Mouse (Mus musculus): ENCODE measurements around the gene Lime1. TPM values are rescaled to one million over a fixed set of nuclear protein-coding genes. Genes with fewer than 3 reads are reported as not detected.

The Lime1 gene
- polyA plus RNA-seq, 1 experiment from 2014 or later = 23.9 TPM

DNA sequence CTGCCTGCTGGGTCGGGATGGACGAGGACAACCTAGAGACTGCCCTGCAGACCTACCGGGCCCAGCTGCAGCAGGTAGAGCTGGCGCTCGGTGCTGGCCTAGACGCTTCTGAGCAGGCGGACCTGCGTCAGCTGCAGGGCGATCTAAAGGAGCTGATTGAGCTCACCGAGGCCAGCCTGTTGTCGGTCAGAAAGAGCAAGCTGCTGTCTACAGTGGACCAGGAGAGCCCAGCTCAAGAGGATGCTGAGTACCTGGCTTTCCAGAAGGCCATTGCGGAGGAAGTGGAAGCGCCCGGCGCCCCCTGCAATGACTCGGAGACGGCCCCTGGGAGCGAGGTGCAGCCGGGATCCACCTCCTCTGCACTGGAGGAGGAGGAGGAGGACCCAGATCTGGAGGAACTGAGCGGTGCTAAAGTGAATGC lies 14.2 kb upstream of the Lime1 start:
- H3K9ac ChIP-seq (ENCODE audit: low read length) = peak overlapping the region; percentile 93
- H3K27ac ChIP-seq (ENCODE audit: low read depth, low read length) = peak overlapping the region; percentile 87
- no peaks in the 10 kb centered on the region for H3K27me3 ChIP-seq (ENCODE audit: control insufficient read depth, insufficient read depth, low read length)
- DNase-seq (ENCODE audit: low spot score) = peak; percentile 45
- H3K4me2 ChIP-seq (ENCODE audit: low read depth) = peak overlapping the region; percentile 96
- WGBS = 0% methylated on average over 20 of the region's 20 CpGs
- no peaks in the 10 kb centered on the region for H3K9me3 ChIP-seq (ENCODE audit: control insufficient read depth, low read length)
- peaks cover 20% of the 10 kb centered on the region for H3K4me1 ChIP-seq (ENCODE audit: control insufficient read depth, insufficient read depth, low read length)
- peak overlapping the region; percentile 87 for H3K4me3 ChIP-seq (ENCODE audit: low read depth, low read length)
- ATAC-seq (ENCODE audit: insufficient read depth, low FRiP score, low TSS enrichment) = peak; percentile 28
- peaks cover 16% of the 10 kb centered on the region for H3K36me3 ChIP-seq (ENCODE audit: control insufficient read depth, insufficient read depth, low read length)

GRCm38 (mm10) chr2:181370001-181370400 lies 9.9 kb upstream of the Lime1 start:
- peaks cover 14% of the 10 kb centered on the region for H3K4me1 ChIP-seq (ENCODE audit: control insufficient read depth, insufficient read depth, low read length)
- no peak overlapping the region for H3K4me3 ChIP-seq (ENCODE audit: low read depth, low read length)
- DNase-seq (ENCODE audit: low spot score) = no peak
- no peak overlapping the region for H3K27ac ChIP-seq (ENCODE audit: low read depth, low read length)
- no peak overlapping the region for H3K9ac ChIP-seq (ENCODE audit: low read length)
- no peak overlapping the region for H3K4me2 ChIP-seq (ENCODE audit: low read depth)
- no peaks in the 10 kb centered on the region for H3K9me3 ChIP-seq (ENCODE audit: control insufficient read depth, low read length)
- H3K36me3 ChIP-seq (ENCODE audit: control insufficient read depth, insufficient read depth, low read length) = peaks cover 8% of the 10 kb centered on the region; the same call in 1 of the 2 replicates
- no peaks in the 10 kb centered on the region for H3K27me3 ChIP-seq (ENCODE audit: control insufficient read depth, insufficient read depth, low read length)
- 95% methylated on average over 5 of the region's 5 CpGs for WGBS
- ATAC-seq (ENCODE audit: insufficient read depth, low FRiP score, low TSS enrichment) = no peak

DNA sequence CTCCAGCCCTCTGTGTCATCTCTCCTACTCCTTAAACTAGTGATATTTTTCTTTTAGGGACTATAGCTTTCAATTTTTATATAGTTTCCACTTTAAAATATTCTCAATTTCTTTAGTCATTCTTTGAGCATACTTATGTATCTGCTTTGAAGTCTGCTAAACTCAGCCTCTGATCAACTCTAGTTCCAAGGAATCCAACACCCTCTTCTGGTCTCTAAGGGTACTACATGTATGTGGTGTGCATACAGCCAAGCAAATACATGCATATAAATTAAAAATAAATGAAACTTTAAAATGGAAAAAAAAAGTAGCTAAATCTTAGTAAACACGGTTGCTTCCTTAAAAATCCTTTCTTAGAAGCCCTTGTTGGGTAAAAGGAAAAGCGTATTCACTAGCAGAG lies 4.1 kb upstream of the Lime1 start:
- H3K9ac ChIP-seq (ENCODE audit: low read length) = no peak overlapping the region
- no peak overlapping the region for H3K27ac ChIP-seq (ENCODE audit: low read depth, low read length)
- H3K4me1 ChIP-seq (ENCODE audit: control insufficient read depth, insufficient read depth, low read length) = no peaks in the 10 kb centered on the region
- no peak overlapping the region for H3K4me3 ChIP-seq (ENCODE audit: low read depth, low read length)
- no peak for DNase-seq (ENCODE audit: low spot score)
- no peaks in the 10 kb centered on the region for H3K9me3 ChIP-seq (ENCODE audit: control insufficient read depth, low read length)
- no peak overlapping the region for H3K4me2 ChIP-seq (ENCODE audit: low read depth)
- no peak for ATAC-seq (ENCODE audit: insufficient read depth, low FRiP score, low TSS enrichment)
- 90% methylated on average over 2 of the region's 2 CpGs for WGBS
- no peaks in the 10 kb centered on the region for H3K27me3 ChIP-seq (ENCODE audit: control insufficient read depth, insufficient read depth, low read length)
- H3K36me3 ChIP-seq (ENCODE audit: control insufficient read depth, insufficient read depth, low read length) = peaks cover 8% of the 10 kb centered on the region; the same call in 1 of the 2 replicates

GRCm38 (mm10) chr2:181377230-181377629 lies 2.6 kb upstream of the Lime1 start:
- Histone ChIP-seq H3K27me3 (ENCODE audit: control insufficient read depth, insufficient read depth, low read length) (no peaks in the 10 kb centered on the region), H3K4me2 (ENCODE audit: low read depth) (no peak overlapping the region), H3K4me3 (ENCODE audit: low read depth, low read length) (no peak overlapping the region), H3K27ac (ENCODE audit: low read depth, low read length) (no peak overlapping the region), H3K36me3 (ENCODE audit: control insufficient read depth, insufficient read depth, low read length) (peaks cover 10% of the 10 kb centered on the region; the same call in 1 of the 2 replicates), H3K9me3 (ENCODE audit: control insufficient read depth, low read length) (no peaks in the 10 kb centered on the region), H3K9ac (ENCODE audit: low read length) (no peak overlapping the region), H3K4me1 (ENCODE audit: control insufficient read depth, insufficient read depth, low read length) (no peaks in the 10 kb centered on the region)
- WGBS = 80% methylated on average over 2 of the region's 2 CpGs
- DNase-seq (ENCODE audit: low spot score) = no peak
- ATAC-seq (ENCODE audit: insufficient read depth, low FRiP score, low TSS enrichment) = no peak

- H3K4me2 ChIP-seq (ENCODE audit: low read depth) = no peak overlapping the region
- H3K4me3 ChIP-seq (ENCODE audit: low read depth, low read length) = no peak overlapping the region
- peaks cover 10% of the 10 kb centered on the region; the same call in 1 of the 2 replicates for H3K36me3 ChIP-seq (ENCODE audit: control insufficient read depth, insufficient read depth, low read length)
- H3K27ac ChIP-seq (ENCODE audit: low read depth, low read length) = no peak overlapping the region
- DNase-seq (ENCODE audit: low spot score) (no peak), ATAC-seq (ENCODE audit: insufficient read depth, low FRiP score, low TSS enrichment) (no peak)
- H3K9me3 ChIP-seq (ENCODE audit: control insufficient read depth, low read length) = no peaks in the 10 kb centered on the region
- 90% methylated on average over 5 of the region's 5 CpGs for WGBS
- no peak overlapping the region for H3K9ac ChIP-seq (ENCODE audit: low read length)
- H3K27me3 ChIP-seq (ENCODE audit: control insufficient read depth, insufficient read depth, low read length) = no peaks in the 10 kb centered on the region
- no peaks in the 10 kb centered on the region for H3K4me1 ChIP-seq (ENCODE audit: control insufficient read depth, insufficient read depth, low read length)
Measured at GRCm38 (mm10) chr2:181378701-181379100, 1.2 kb upstream of the Lime1 start.

DNA sequence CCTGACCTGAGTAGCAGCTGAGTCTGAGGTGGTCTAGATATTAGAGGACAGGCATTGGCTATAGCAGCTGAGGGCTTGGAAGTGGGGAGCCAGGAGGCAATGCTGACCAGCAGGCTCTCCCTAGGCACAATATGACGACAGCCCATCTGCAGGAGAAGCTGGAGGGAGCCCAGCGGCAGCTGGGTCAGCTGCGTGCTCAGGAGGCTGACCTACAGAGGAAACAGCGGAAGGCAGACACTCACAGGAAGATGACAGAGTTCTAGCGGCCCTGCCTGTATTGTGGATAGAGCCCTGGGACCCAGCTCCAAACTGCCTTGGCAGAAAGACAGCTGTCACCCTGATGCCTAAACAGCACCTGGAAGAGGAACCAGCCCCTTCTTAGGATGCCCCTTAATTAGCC lies 373 bp downstream of the Lime1 start:
- DNase-seq (ENCODE audit: low spot score) (no peak), ATAC-seq (ENCODE audit: insufficient read depth, low FRiP score, low TSS enrichment) (no peak)
- Histone ChIP-seq H3K9me3 (ENCODE audit: control insufficient read depth, low read length) (no peaks in the 10 kb centered on the region), H3K4me1 (ENCODE audit: control insufficient read depth, insufficient read depth, low read length) (no peaks in the 10 kb centered on the region), H3K27ac (ENCODE audit: low read depth, low read length) (no peak overlapping the region), H3K4me2 (ENCODE audit: low read depth) (no peak overlapping the region), H3K27me3 (ENCODE audit: control insufficient read depth, insufficient read depth, low read length) (no peaks in the 10 kb centered on the region), H3K4me3 (ENCODE audit: low read depth, low read length) (no peak overlapping the region), H3K9ac (ENCODE audit: low read length) (no peak overlapping the region), H3K36me3 (ENCODE audit: control insufficient read depth, insufficient read depth, low read length) (peaks cover 10% of the 10 kb centered on the region; the same call in 1 of the 2 replicates)
- 84% methylated on average over 5 of the region's 5 CpGs for WGBS

- H3K9ac ChIP-seq (ENCODE audit: low read length) = no peak overlapping the region
- ATAC-seq (ENCODE audit: insufficient read depth, low FRiP score, low TSS enrichment) = no peak
- 93% methylated on average over 5 of the region's 5 CpGs for WGBS
- peaks cover 10% of the 10 kb centered on the region; the same call in 1 of the 2 replicates for H3K36me3 ChIP-seq (ENCODE audit: control insufficient read depth, insufficient read depth, low read length)
- no peak overlapping the region for H3K4me2 ChIP-seq (ENCODE audit: low read depth)
- H3K4me1 ChIP-seq (ENCODE audit: control insufficient read depth, insufficient read depth, low read length) = no peaks in the 10 kb centered on the region
- H3K27me3 ChIP-seq (ENCODE audit: control insufficient read depth, insufficient read depth, low read length) = no peaks in the 10 kb centered on the region
- DNase-seq (ENCODE audit: low spot score) = no peak
- H3K27ac ChIP-seq (ENCODE audit: low read depth, low read length) = no peak overlapping the region
- no peaks in the 10 kb centered on the region for H3K9me3 ChIP-seq (ENCODE audit: control insufficient read depth, low read length)
- H3K4me3 ChIP-seq (ENCODE audit: low read depth, low read length) = no peak overlapping the region
Measured at GRCm38 (mm10) chr2:181381107-181381506, 1.2 kb downstream of the Lime1 start.

GRCm38 (mm10) chr2:181381631-181382306 lies 1.9 kb downstream of the Lime1 start:
- no peak overlapping the region for H3K9ac ChIP-seq (ENCODE audit: low read length)
- ATAC-seq (ENCODE audit: insufficient read depth, low FRiP score, low TSS enrichment) = no peak
- no peaks in the 10 kb centered on the region for H3K4me1 ChIP-seq (ENCODE audit: control insufficient read depth, insufficient read depth, low read length)
- H3K9me3 ChIP-seq (ENCODE audit: control insufficient read depth, low read length) = no peaks in the 10 kb centered on the region
- WGBS = 94% methylated on average over 6 of the region's 6 CpGs
- H3K36me3 ChIP-seq (ENCODE audit: control insufficient read depth, insufficient read depth, low read length) = peaks cover 10% of the 10 kb centered on the region; the same call in 1 of the 2 replicates
- no peaks in the 10 kb centered on the region for H3K27me3 ChIP-seq (ENCODE audit: control insufficient read depth, insufficient read depth, low read length)
- no peak overlapping the region for H3K4me3 ChIP-seq (ENCODE audit: low read depth, low read length)
- H3K4me2 ChIP-seq (ENCODE audit: low read depth) = no peak overlapping the region
- no peak overlapping the region for H3K27ac ChIP-seq (ENCODE audit: low read depth, low read length)
- no peak for DNase-seq (ENCODE audit: low spot score)

DNA sequence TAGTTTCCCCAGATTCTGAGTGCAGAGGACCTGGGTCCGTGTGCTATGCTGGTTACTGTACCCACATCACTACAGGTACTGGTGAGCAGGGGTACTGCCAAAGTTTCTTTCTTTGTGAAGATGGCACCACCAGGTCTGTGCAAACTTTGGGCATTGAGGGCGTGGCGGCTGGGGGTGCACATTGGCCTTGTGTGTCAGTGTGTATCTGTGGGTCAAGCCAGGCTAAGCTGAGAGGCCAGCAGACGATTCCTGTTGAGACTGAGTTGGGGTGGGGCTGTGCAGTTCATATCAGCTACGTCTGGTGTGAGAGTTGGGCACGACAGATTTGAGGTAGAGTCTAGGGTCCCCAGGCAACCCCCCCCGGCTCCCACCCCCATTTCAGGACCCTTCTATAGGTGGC lies 4.6 kb downstream of the Lime1 start:
- H3K9ac ChIP-seq (ENCODE audit: low read length) = no peak overlapping the region
- no peak overlapping the region for H3K27ac ChIP-seq (ENCODE audit: low read depth, low read length)
- H3K9me3 ChIP-seq (ENCODE audit: control insufficient read depth, low read length) = no peaks in the 10 kb centered on the region
- no peak for ATAC-seq (ENCODE audit: insufficient read depth, low FRiP score, low TSS enrichment)
- 93% methylated on average over 7 of the region's 7 CpGs for WGBS
- H3K4me1 ChIP-seq (ENCODE audit: control insufficient read depth, insufficient read depth, low read length) = no peaks in the 10 kb centered on the region
- no peaks in the 10 kb centered on the region for H3K27me3 ChIP-seq (ENCODE audit: control insufficient read depth, insufficient read depth, low read length)
- peaks cover 8% of the 10 kb centered on the region; the same call in 1 of the 2 replicates for H3K36me3 ChIP-seq (ENCODE audit: control insufficient read depth, insufficient read depth, low read length)
- no peak for DNase-seq (ENCODE audit: low spot score)
- no peak overlapping the region for H3K4me3 ChIP-seq (ENCODE audit: low read depth, low read length)
- H3K4me2 ChIP-seq (ENCODE audit: low read depth) = no peak overlapping the region

Measured in neural tube, embryonic 11.5 days (tissue).